Mouse (Mus musculus): ENCODE data around the gene Frzb. TPM values are rescaled to one million over a fixed set of nuclear protein-coding genes. Genes with fewer than 3 reads are reported as not detected.

Gene Frzb
- polyA plus RNA-seq, 1 experiment from 2014 or later = 9.4 TPM

GRCm38 (mm10) chr2:80386255-80386654, 61.2 kb downstream of the Frzb start:
- H3K9ac ChIP-seq = no peak overlapping the region
- ATAC-seq (ENCODE audit: insufficient number of reproducible peaks, low FRiP score) = no peak
- peaks cover 15% of the 10 kb centered on the region for H3K4me1 ChIP-seq (replicated peaks)
- H3K27ac ChIP-seq (ENCODE audit: poor library complexity, severe bottlenecking) = no peak overlapping the region
- 86% methylated on average over 2 of the region's 2 CpGs for WGBS
- H3K36me3 ChIP-seq = no peaks in the 10 kb centered on the region
- no peaks in the 10 kb centered on the region for H3K9me3 ChIP-seq (replicated peaks)
- no peak overlapping the region for H3K4me2 ChIP-seq
- no peaks in the 10 kb centered on the region for H3K27me3 ChIP-seq (replicated peaks)
- H3K4me3 ChIP-seq = no peak overlapping the region

GRCm38 (mm10) chr2:80384447-80384846, 63.0 kb downstream of the Frzb start:
- H3K4me3 ChIP-seq = no peak overlapping the region
- H3K9ac ChIP-seq = no peak overlapping the region
- H3K36me3 ChIP-seq = no peaks in the 10 kb centered on the region
- H3K27me3 ChIP-seq (replicated peaks) = no peaks in the 10 kb centered on the region
- no peak overlapping the region for H3K4me2 ChIP-seq
- 49% methylated on average over 4 of the region's 4 CpGs for WGBS
- H3K4me1 ChIP-seq (replicated peaks) = peaks cover 15% of the 10 kb centered on the region
- ATAC-seq (ENCODE audit: insufficient number of reproducible peaks, low FRiP score) = no peak
- H3K9me3 ChIP-seq (replicated peaks) = no peaks in the 10 kb centered on the region
- no peak overlapping the region for H3K27ac ChIP-seq (ENCODE audit: poor library complexity, severe bottlenecking)

GRCm38 (mm10) chr2:80379848-80380247, 67.6 kb downstream of the Frzb start:
- Histone ChIP-seq H3K27me3 (replicated peaks) (no peaks in the 10 kb centered on the region), H3K9me3 (replicated peaks) (peaks cover 9% of the 10 kb centered on the region), H3K4me3 (no peak overlapping the region), H3K27ac (ENCODE audit: poor library complexity, severe bottlenecking) (no peak overlapping the region), H3K4me1 (replicated peaks) (no peaks in the 10 kb centered on the region), H3K36me3 (no peaks in the 10 kb centered on the region), H3K9ac (no peak overlapping the region), H3K4me2 (no peak overlapping the region)
- 87% methylated on average over 5 of the region's 5 CpGs for WGBS
- ATAC-seq (ENCODE audit: insufficient number of reproducible peaks, low FRiP score) = no peak

DNA sequence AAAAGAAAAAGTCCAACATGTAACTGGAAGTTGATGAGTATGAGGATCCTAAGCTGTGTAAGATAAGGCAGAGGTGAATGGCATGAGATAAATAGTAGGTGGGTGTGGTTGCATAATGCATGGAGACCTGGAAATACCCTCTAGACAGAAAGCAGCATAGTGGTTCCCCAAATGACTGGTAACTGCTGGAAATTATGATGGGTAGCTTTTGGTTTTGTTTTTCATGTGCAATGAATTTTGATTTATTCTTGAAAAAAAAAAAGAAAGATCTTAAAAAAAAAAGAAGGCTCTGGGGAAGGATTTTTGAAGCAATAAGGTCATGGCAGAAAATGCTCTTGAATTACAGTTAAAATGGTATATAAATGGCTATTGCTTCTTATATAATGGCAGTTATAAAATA, 72.5 kb downstream of the Frzb start:
- Histone ChIP-seq H3K4me2 (no peak overlapping the region), H3K9me3 (replicated peaks) (peaks cover 9% of the 10 kb centered on the region), H3K4me3 (no peak overlapping the region), H3K36me3 (no peaks in the 10 kb centered on the region), H3K27me3 (replicated peaks) (no peaks in the 10 kb centered on the region), H3K27ac (ENCODE audit: poor library complexity, severe bottlenecking) (no peak overlapping the region), H3K4me1 (replicated peaks) (no peaks in the 10 kb centered on the region), H3K9ac (no peak overlapping the region)
- no peak for ATAC-seq (ENCODE audit: insufficient number of reproducible peaks, low FRiP score)

DNA sequence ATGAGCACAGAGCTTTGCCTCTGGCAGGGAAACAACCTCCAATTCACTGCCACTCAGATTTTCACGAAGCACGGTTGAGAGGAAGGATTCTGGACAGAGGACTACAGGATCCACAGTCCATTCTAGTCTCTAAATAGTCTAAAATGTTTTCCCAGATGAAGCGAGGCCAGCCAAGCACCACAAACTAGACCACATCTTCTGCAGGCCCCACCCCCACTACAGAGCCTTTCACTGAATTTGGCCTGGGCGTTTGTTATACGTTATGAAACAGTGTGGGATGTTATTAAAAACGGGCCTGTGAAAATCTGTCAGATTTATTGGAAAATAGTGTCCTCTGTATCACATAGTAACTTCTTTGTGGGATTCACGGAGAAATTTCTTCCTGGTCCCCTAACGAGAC, 76.0 kb downstream of the Frzb start:
- WGBS = 78% methylated on average over 8 of the region's 8 CpGs
- no peak overlapping the region for H3K9ac ChIP-seq
- no peak for ATAC-seq (ENCODE audit: insufficient number of reproducible peaks, low FRiP score)
- H3K4me2 ChIP-seq = no peak overlapping the region
- no peaks in the 10 kb centered on the region for H3K9me3 ChIP-seq (replicated peaks)
- H3K4me3 ChIP-seq = no peak overlapping the region
- H3K27ac ChIP-seq (ENCODE audit: poor library complexity, severe bottlenecking) = no peak overlapping the region
- H3K36me3 ChIP-seq = no peaks in the 10 kb centered on the region
- H3K4me1 ChIP-seq (replicated peaks) = no peaks in the 10 kb centered on the region
- no peaks in the 10 kb centered on the region for H3K27me3 ChIP-seq (replicated peaks)

Other genes with a start within 250 kb of the Frzb start
- not detected in 2 replicates for gene Prdx6b, start 155.2 kb downstream of the Frzb start, polyA plus RNA-seq (2016; fragmentation: Nextera tagmentation; extraction: Ambion mirVana)
- gene Dnajc10, start 132.2 kb downstream of the Frzb start, polyA plus RNA-seq (2016; fragmentation: Nextera tagmentation; extraction: Ambion mirVana) = 70.5 and 72.9 TPM in 2 replicates
- gene Nckap1, start 133.8 kb upstream of the Frzb start, polyA plus RNA-seq (2016; fragmentation: Nextera tagmentation; extraction: Ambion mirVana) = 82.7 and 86.0 TPM in 2 replicates
- gene Dusp19, start 169.4 kb upstream of the Frzb start, polyA plus RNA-seq (2016; fragmentation: Nextera tagmentation; extraction: Ambion mirVana) = 11.4 and 11.9 TPM in 2 replicates
- gene Nup35, start 169.6 kb upstream of the Frzb start, polyA plus RNA-seq (2016; fragmentation: Nextera tagmentation; extraction: Ambion mirVana) = 24.6 and 27.0 TPM in 2 replicates